Mouse (Mus musculus) thymus, postnatal 36 days (tissue): ENCODE measurements around the gene Arpc5l.
"Not testable (repeated sequence)": the region's sequence is repeated elsewhere in the genome, so short reads cannot be mapped to it uniquely, and the experiment has no call there.

ENCODE experiments used
- DNase-seq, 2 experiments: peaks; one replicate each; pipeline ENCODE4 v3.0.0; 2022; ENCODE audit warnings: mixed read lengths in 2 of 2

The Arpc5l gene

DNA sequence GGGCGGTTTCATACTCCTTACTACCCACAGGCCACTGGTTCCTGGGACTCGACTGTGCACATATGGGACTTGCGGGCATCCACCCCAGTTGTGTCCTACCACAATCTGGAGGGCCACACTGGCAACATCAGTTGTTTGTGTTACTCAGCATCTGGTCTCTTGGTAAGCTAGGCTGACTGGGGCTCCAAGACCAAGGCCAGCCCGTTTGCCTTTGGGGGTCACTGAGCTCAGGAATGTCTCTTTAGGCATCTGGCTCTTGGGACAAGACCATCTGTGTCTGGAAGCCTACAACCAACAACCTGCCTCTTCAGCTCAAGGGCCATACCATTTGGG lies 4.6 kb upstream of the Arpc5l start:
- DNase-seq = no peak

DNA sequence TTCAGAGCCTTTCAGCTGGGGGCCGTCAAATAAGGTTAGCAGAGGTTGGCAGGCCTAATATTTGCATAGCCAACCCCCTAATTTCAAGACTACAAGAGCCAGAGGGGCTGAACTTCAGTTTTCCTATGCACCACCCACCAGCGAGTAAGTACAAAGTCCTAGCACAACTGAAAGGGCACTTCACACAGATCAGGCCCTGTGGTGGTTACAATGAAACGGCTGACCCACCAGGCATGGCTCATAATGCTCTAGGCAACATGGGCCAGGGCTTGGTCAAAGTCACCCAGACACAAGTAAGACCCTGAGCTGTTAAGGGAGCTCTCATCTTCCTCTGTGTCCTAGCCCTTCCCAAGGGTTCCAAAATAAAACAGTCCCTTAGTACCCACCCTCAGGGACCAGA lies 3.3 kb upstream of the Arpc5l start:
- no peak for DNase-seq

DNA sequence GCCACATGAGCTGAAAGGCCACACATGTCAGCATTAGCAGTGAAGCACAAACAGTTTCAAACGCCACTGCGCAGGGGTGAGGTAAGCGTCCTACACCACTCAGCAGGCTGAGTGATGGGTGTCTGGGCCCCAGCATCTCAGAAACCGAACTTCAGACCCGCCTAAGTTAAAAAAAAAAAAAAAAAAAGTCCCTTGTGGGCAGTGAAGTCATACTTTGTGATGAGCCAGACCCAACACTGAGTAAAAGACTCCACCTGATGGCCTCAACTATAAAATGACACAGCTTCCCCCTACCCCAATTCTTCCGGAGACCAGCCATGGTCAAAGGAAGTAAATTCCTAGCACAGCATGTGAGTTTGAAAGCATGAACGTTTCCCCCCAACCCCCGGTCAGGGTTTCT lies 2.0 kb upstream of the Arpc5l start:
- no peak for DNase-seq

DNA sequence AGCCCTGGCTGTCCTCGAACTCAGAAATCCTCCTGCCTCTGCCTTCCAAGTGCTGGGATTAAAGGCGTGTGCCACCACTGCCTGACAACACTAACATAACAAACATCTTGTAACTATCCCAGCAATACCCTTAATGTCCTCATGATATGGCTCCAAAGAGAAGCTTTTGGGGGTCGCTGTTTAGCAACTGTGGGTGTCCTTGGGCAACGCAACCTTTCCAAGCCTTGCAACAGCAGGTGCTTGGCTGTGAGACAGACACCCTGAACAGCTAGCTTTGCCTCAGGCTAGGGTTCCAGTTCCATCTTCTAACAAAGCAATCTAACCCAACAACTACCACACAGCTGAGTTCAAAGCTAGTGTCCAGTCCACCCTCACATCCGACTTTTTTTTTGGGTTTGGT lies 1.6 kb upstream of the Arpc5l start:
- no peak for DNase-seq

DNA sequence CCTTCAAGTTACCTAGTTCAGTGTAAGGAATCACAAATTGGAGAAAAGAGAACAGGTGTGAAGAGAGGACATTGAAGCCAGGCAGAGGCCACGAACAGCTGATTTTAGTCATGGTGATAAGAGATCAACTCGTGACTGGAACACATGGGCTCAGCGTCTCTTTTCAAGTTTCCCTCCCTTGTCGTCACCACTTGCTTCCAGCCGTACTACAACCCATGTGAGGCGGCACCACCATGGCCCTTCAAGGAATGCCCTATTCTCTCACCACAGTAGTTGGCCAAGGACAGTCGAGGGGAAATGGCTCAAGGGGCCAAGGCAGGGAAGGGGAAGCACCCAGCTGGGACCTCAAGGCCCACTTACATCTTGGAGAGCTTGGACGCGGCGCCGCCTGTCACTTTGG lies 776 bp upstream of the Arpc5l start:
- DNase-seq = peak; percentile 21 to 27

DNA sequence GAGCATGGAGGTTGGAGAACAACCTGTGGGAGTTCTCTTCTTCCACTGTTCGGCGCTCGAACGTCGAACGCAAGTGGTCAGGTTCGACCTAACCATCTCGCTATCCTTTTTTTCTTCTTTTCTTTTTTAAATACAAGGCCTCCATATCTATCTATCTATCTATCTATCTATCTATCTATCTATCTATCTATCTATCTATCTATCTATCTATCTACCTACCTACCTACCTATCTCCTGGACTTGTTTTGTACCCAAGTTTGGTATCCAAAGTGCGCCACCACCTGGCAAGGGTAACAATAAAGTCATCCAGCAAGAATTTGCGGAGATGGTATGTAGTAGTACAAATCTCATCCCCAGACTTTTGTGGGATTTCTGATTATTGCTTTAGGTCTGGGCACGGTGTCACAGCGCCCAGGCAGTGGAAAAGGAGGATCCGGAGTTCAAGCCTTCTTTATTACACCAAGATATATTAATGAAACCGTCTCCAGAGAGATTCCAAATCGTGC lies 479 bp downstream of the Arpc5l start, which contains the start of gene Rpl35:
Gene Rpl35, minus strand, starts transcription at position 51 of the 506 bp plus-strand sequence.
- DNase-seq = peak; percentile 57 to 68

DNA sequence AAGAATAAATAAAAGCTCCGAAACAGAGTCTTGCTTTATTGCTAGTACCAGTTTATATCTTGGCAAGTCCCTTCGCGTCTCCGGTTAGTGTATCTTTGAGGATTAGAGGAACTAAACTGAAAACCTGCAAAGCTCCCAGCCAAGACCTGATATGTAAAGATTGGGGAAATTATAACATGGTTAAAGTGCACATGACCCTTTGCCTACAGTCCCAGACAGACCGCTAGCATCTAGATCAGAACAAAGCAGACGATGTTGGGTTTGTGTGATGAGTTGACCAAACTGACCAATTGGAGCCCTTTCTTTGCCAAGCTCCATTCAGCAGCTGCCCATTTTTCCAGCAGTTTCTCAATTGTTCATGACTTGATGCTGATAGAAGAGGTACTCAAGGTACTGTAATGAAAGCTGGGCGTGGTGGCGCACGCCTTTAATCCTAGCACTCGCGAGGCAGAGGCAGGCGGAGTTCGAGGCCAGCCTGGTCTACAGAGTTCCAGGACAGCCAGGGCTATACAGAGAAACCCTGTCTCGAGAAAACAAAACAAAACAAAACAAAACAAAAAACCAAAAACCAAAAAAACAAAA lies 1.1 kb downstream of the Arpc5l start:
- no peak for DNase-seq

DNA sequence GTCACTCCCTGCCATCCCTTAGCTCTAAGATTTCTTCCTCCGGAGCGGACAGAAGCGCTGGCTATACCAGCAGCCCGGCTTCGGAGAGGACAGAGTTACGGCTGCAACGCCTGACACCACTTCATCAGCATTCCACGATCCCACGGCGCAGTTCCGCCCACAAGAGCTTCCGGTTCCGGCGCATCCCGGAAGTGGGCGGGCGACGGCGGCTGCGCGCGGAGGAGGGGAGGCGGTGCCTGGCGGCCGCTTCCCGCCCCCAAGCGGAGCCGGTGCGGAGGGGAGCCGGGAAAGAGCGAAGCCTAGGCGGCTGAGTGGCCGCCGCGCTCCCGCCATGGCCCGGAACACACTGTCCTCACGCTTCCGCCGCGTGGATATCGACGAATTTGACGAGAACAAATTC lies 2.7 kb downstream of the Arpc5l start:
- peak; percentile 94 for DNase-seq

DNA sequence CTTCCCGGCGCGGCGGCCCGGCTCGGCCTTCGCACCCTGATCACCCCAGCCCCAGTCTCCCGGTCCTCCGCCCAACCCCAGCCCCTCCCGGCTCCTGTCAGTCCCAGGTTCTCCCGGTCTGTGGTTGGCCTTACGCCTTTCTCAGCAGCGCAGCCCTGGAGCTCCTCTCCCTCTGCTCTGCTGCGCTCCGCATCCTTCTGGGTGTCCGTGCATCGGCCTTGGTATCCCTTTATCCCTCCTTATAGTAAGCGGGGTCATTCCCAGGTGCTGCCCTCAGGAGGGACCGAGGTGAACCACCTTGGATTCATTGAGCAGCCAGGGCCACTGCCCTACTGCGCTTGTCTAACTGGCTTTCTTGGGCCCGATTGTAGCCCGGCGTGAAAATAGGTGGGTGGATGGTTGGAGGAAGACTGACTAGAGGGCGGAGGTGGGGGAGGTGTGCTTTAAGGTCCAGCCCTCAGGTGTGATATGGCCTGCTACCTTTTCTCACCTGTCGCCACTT lies 3.3 kb downstream of the Arpc5l start:
- DNase-seq = no peak

DNA sequence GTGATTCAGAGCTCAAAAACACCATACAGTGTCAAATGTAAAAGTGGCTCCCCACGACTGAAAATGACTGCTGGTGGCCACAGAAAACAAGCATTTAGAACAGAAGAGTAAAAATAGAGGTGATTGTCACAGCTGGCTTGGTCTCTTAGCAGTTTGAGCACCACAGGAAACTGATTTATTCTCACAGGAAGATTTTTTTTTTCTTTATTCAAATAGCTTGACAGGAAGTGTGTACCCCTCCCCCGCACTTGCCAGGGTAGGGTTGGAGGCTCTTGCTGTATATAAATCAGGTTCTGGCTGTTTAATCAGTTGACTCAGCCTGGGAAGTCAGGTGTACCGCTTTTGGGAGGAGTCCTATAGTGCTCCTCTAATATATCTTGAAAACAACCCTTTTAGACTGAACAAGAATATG lies 3.8 kb downstream of the Arpc5l start:
- DNase-seq = peak; percentile 71 to 82

DNA sequence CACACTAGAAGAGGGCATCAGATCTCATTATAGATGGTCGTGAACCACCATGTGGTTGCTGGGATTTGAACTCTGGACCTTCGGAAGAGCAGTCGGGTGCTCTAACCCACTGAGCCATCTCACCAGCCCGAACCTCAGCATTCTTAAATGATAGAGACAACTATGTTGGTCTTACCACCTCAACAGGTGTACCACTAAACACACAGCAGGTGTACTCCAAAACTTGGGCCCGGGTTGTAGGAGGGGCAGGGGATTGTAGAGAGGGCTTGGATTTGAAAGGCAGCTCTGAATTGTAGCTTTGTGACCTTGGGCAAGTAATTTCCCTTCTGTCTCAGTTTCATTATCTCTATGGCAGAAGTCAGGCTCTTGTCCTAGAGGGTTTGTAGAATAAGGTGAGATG lies 5.0 kb downstream of the Arpc5l start:
- DNase-seq = not testable (repeated sequence)

DNA sequence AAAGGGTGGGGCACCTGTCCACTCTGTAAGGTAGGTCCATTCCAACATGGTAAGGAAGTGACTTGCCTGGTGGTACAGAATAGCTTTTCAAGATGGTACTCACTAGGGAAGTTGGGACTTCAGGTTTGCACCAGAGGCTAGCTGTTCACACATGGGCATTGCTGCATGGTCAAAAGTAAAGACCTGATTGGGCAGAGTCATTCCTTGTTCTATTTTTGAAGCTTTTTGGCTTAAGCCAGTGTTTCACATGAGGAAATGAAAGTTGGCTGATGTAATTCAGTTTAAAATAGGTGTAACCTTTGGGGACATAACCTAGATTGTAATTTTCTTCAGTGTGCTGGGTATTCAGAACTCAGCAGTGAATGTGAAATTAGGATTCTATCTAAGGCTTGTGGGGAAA lies 6.1 kb downstream of the Arpc5l start:
- DNase-seq = no peak

DNA sequence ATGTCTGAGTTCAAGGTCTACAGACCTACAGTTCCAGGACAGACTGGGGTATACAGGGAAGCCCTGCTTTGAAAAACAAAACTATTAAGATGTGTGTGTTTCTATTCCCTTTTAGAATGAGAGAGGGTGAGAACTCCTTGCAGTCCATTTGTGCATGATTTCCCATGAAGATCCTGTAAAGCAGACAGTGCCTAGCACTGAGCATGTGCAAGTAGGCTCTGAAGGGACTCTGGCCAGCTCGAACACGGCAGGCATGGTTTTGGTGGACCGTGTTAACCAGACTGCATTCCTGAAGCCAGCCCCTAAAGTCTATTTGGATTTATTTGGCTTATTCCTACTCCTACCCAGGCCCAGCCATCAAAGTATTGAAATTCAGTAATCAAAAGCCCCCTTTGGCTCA lies 6.8 kb downstream of the Arpc5l start:
- no peak for DNase-seq

DNA sequence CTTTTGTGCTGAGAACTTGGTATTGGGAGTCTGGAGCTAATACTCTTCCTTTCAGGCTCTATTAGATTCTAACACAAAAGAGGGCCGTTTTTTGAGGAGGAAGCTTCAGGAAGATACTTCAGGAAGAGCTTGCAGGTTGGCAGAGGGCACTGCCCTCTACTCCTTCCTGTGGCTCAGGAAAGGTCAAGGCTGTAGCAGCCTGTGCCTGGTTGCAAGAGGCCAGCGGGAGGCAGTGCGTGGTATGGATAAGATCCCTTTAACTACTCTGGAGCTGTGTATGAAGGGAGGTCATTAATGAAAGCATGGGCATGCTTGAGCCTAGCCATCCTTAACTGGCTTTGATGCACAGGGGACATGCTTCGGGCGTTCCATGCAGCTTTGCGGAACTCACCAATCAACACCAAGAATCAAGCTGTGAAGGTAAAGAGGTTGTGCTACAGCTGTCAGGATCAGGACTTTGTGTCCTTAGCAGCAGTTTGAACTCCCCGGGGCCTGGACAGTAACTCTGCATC lies 7.7 kb downstream of the Arpc5l start:
- no peak for DNase-seq

DNA sequence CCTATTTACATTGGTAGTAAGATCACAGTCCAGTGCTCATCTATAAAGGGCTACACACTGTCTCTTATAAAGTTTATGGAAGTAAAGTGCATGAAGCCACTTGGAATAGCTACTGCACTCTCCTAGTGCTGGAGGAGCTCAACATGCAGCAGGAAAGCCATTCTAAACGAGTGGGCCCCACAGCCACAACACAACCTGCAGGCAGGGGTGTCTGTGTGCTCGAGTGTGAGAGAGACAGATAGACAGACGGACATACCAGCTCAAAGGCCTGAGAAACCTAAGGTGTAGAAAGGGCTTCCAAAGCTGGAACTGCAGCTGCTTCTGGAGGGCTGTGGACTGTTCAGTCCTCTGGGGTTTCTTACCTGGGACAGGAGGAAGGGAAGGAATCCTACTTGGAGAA lies 11.4 kb downstream of the Arpc5l start:
- no peak for DNase-seq

DNA sequence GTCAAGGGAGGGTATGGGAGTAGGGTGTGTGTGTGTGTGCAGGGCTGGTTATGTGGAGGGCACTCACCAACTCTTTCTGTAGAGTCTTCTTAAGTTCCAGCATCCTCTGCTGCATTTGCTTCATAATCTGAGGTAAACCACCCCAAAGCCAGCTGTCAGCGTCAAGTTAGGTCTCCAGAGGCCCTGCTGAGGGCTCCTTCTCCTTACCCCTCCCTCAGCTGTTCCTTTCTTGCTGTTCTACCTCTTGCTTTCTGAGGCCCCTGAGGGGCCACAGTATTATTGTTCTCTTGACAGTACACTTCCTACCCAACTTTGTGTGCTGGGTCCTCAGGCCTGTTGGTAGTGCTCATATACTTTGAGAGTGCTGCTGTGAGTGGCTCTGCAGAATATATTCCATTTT lies 14.9 kb downstream of the Arpc5l start:
- DNase-seq = no peak

DNA sequence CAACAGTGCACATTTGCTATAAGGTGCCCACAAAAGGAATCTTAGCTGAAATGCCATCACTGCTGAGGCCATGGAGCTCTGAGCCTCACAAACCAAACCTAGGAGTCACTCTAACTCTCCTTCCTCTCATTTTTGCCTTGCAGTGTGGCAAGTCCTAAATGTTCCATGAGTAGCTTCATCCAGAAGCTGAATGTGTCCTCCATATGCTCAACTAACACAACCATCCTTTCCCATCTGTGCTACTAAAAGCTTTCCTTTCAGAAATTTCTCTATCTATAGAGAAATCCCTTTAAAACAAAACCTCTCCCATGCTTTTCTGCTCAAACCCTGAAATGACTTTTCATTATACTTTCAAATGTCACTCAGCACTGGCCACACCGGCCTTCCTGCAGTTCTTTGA lies 26.5 kb downstream of the Arpc5l start:
- DNase-seq = no peak

DNA sequence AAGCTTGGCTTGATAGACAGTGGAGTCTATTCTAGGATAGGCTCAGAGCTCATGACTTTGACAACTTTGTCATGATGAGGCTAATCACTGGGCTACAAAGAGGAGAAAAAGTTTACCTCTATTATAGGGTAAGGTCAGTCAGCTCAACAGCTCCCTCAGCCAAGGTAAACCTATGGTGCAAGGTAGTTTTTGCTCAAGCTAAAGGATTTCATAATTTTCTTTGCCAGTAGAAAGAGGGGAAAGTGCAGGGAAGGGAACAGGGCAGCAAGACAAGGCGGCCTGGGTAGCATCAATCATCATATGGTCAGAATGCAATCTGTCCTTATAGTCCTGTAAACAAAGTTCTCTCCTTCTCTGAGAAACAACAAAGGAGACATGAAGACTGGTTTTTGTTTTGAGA lies 35.1 kb downstream of the Arpc5l start:
- no peak for DNase-seq

DNA sequence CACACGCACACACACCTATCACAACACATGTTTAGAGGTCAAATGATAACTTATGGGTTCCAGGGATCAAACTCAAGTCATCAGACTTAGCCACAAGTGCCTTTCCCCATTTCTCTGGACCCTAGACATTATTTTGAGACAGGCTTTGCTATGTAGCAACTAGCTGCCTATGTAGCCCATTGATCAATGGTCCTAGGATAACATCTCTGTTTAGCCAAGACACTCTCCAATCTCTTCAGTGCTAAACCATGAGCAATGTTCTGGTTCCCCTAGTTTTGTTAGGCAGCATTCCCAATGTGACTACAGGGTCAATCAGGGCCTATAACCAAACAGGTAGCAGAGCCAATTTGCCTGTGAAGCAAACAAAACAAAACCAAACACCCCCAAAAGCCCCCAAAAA lies 43.4 kb downstream of the Arpc5l start:
- no peak for DNase-seq

DNA sequence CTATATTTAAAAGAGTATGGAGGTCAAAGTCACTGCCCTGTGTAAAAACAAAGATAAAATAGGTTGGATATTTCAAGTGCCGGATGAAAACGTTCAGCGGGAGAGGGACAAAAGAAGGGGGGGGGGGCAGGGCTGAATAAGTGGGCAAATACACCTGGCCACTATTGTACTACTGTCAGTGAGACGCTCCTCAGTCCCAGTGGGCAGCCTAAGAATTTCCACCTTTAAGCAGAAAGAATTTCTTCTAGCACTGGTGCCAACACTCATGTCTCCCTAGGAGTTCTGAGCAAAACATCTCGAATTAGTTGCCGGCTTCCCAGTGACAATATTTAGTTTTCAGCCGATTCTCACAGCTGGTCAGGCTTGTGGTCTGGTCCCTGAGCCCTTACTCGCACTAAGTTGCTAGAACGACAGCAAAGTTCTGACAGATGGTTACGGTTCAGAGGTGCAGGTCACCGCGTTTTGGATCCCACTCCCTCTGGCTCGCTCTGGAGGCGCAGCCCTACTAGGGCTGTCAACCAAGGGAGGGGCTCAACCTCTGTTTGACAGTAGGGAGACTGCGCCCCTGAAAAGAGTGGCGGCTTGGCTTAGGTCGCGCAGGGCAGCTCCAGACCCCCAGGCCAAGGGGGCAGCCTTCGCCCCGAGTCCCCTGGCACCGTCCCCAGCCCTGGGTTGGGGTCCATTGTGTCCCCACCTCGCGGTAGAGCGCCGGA lies 59.7 kb downstream of the Arpc5l start:
- DNase-seq = no peak
